Comparison of ENCODE assay signal across 9 mouse cellular contexts in the genomic region with DNA sequence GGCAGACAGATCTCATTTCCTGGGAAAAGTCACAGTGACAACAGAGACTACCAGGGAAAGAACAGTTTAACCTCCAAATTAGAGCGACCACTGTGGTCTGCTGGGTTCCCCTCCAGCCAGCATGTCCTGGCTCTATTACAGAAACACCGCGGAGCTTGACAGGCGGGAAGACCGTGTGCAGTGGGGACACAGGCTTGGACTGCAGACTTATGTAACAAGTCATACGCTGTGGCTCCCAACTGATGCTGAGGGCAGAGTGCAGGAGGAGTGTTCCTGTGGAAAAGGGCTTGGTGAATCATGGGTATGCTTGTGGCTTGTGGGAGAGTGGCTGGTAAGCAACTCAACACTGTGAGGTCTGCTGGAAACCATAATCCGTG.
A peak's percentile ranks its signal among the peaks of the same experiment; 100 is the strongest.
DNase-seq lines count a peak whose midpoint lies in the region; ATAC-seq lines count a peak whose summit lies in the region.
"Had no signal": no experiment of that assay in that cellular context is flagged by ENCODE, and none has a peak within 500 bp of the region (broad histone marks: within the 10 kb centered on the region; RNA-seq: fewer than 3 reads in every experiment).

No protein-coding gene starts in this region.

- peaks cover 7% of the 10 kb centered on the region; the same call in 1 of the 2 replicates for H3K4me1 ChIP-seq in heart, embryonic 13.5 days
- H3K4me1 ChIP-seq in heart, embryonic 11.5 days (ENCODE audit: control insufficient read depth, insufficient read depth, low read length): no peaks in the 10 kb centered on the region
- peaks cover 19% of the 10 kb centered on the region for H3K4me1 ChIP-seq in hindbrain, embryonic 13.5 days (replicated peaks)
- peaks cover 14% of the 10 kb centered on the region for H3K4me1 ChIP-seq in limb, embryonic 15.5 days

- ATAC-seq in heart, embryonic 13.5 days (ENCODE audit: extremely low read depth, insufficient number of reproducible peaks, low FRiP score, low TSS enrichment): no peak
- no peak for ATAC-seq in heart, embryonic 11.5 days (replicated peaks; ENCODE audit: insufficient number of reproducible peaks, low FRiP score, low TSS enrichment)
- ATAC-seq in hindbrain, embryonic 13.5 days (ENCODE audit: low FRiP score): 0 out of 2 replicates have a peak, but pooled peaks have one; percentile 28
- ATAC-seq in limb, embryonic 15.5 days (ENCODE audit: insufficient number of reproducible peaks, low FRiP score, low TSS enrichment, low read depth): no peak
- no peak for ATAC-seq in erythroid progenitor cell, adult 5-6 weeks (replicated peaks; ENCODE audit: low FRiP score, poor library complexity, severe bottlenecking)

- no peak overlapping the region for H3K4me2 ChIP-seq in heart, embryonic 13.5 days
- H3K4me2 ChIP-seq in heart, embryonic 11.5 days: no peak overlapping the region
- H3K4me2 ChIP-seq in hindbrain, embryonic 13.5 days: no peak overlapping the region
- no peak overlapping the region for H3K4me2 ChIP-seq in limb, embryonic 15.5 days

- no peaks in the 10 kb centered on the region for H3K9me3 ChIP-seq in heart, embryonic 13.5 days
- no peaks in the 10 kb centered on the region for H3K9me3 ChIP-seq in heart, embryonic 11.5 days (replicated peaks; ENCODE audit: control insufficient read depth, low read length)
- H3K9me3 ChIP-seq in hindbrain, embryonic 13.5 days: no peaks in the 10 kb centered on the region
- no peaks in the 10 kb centered on the region for H3K9me3 ChIP-seq in limb, embryonic 15.5 days

- no peaks in the 10 kb centered on the region for H3K36me3 ChIP-seq in heart, embryonic 13.5 days
- no peaks in the 10 kb centered on the region for H3K36me3 ChIP-seq in heart, embryonic 11.5 days (ENCODE audit: control insufficient read depth, insufficient read depth, low read length)
- no peaks in the 10 kb centered on the region for H3K36me3 ChIP-seq in hindbrain, embryonic 13.5 days
- no peaks in the 10 kb centered on the region for H3K36me3 ChIP-seq in limb, embryonic 15.5 days

- WGBS in heart, embryonic 13.5 days: 61% methylated on average over 7 of the region's 7 CpGs
- WGBS in heart, embryonic 11.5 days (ENCODE audit: insufficient replicate concordance): 78% methylated on average over 7 of the region's 7 CpGs
- 61% methylated on average over 7 of the region's 7 CpGs for WGBS in hindbrain, embryonic 13.5 days
- WGBS in limb, embryonic 15.5 days: 46% methylated on average over 7 of the region's 7 CpGs

- H3K4me3 ChIP-seq in heart, embryonic 13.5 days: no peak overlapping the region
- no peak overlapping the region for H3K4me3 ChIP-seq in heart, embryonic 11.5 days (ENCODE audit: low read depth, low read length)
- no peak overlapping the region for H3K4me3 ChIP-seq in hindbrain, embryonic 13.5 days
- no peak overlapping the region for H3K4me3 ChIP-seq in limb, embryonic 15.5 days

- peak; percentile 77 for DNase-seq in cerebellum, adult 9-11 months
- DNase-seq in adrenal gland, adult 18-20 months (ENCODE audit: low spot score in 2 of 2): no peak
- DNase-seq in ovary, adult 18-20 months (ENCODE audit: low spot score): no peak
- DNase-seq: right cerebral cortex, postnatal 14 days had no signal

- peak overlapping the region; percentile 28; the same call in 1 of the 2 replicates for H3K27ac ChIP-seq in heart, embryonic 13.5 days (replicated peaks)
- no peak overlapping the region for H3K27ac ChIP-seq in heart, embryonic 11.5 days (ENCODE audit: low read depth, low read length)
- no peak overlapping the region for H3K27ac ChIP-seq in hindbrain, embryonic 13.5 days
- peak overlapping the region; percentile 78 for H3K27ac ChIP-seq in limb, embryonic 15.5 days

- H3K27me3 ChIP-seq in heart, embryonic 13.5 days (replicated peaks): no peaks in the 10 kb centered on the region
- H3K27me3 ChIP-seq in heart, embryonic 11.5 days (ENCODE audit: control insufficient read depth, insufficient read depth, low read length): no peaks in the 10 kb centered on the region
- H3K27me3 ChIP-seq in hindbrain, embryonic 13.5 days: no peaks in the 10 kb centered on the region
- H3K27me3 ChIP-seq in limb, embryonic 15.5 days: no peaks in the 10 kb centered on the region

- no peak overlapping the region for H3K9ac ChIP-seq in heart, embryonic 13.5 days
- no peak overlapping the region for H3K9ac ChIP-seq in heart, embryonic 11.5 days (ENCODE audit: low read depth, low read length)
- no peak overlapping the region for H3K9ac ChIP-seq in hindbrain, embryonic 13.5 days
- no peak overlapping the region for H3K9ac ChIP-seq in limb, embryonic 15.5 days

Comparison
In these comparisons a context has a peak if more than half of its experiments do, and no peak if none do; other contexts are left out.
1. H3K27ac ChIP-seq: peak in heart, embryonic 13.5 days (single experiment) and limb, embryonic 15.5 days (single experiment); none in heart, embryonic 11.5 days (single experiment) and hindbrain, embryonic 13.5 days (single experiment).